Mouse (Mus musculus) midbrain, embryonic 12.5 days (tissue): ENCODE data around the gene Uqcc1. TPM values are rescaled to one million over a fixed set of nuclear protein-coding genes. Genes with fewer than 3 reads are reported as not detected.
A peak's percentile ranks its signal among the peaks of the same experiment; 100 is the strongest.

Experiments used
- ATAC-seq: fragments of 200-750 bp; cut with Nextera tagmentation; 2 replicates; pipeline ENCODE4 v1.8.0; 2017; ENCODE audit warnings: low read depth, moderate TSS enrichment, moderate library complexity; ENCODE audit not compliant: low FRiP score
- H3K27ac ChIP-seq: fragments of 300-500 bp; sonication (generic); replicated peaks from 2 replicates; pipeline ENCODE4 v1.5.1; 2016; ENCODE audit warnings: mild to moderate bottlenecking
- H3K27me3 ChIP-seq: fragments of 300-500 bp; sonication (generic); 2 replicates; pipeline ENCODE4 v1.6.1; 2016; ENCODE audit warnings: mild to moderate bottlenecking
- H3K36me3 ChIP-seq: fragments of 300-500 bp; sonication (generic); 2 replicates; pipeline ENCODE4 v1.6.1; 2016
- H3K4me1 ChIP-seq: fragments of 300-500 bp; sonication (generic); 2 replicates; pipeline ENCODE4 v1.6.1; 2016
- H3K4me2 ChIP-seq: fragments of 300-500 bp; sonication (generic); replicated peaks from 2 replicates; pipeline ENCODE4 v1.6.1; 2016; ENCODE audit warnings: mild to moderate bottlenecking, moderate library complexity
- H3K4me3 ChIP-seq: fragments of 300-500 bp; sonication (generic); 2 replicates; pipeline ENCODE4 v1.5.1; 2016; ENCODE audit warnings: mild to moderate bottlenecking
- H3K9ac ChIP-seq: fragments of 300-500 bp; sonication (generic); replicated peaks from 2 replicates; pipeline ENCODE4 v1.6.1; 2016; ENCODE audit warnings: mild to moderate bottlenecking, moderate library complexity
- H3K9me3 ChIP-seq: fragments of 300-500 bp; sonication (generic); 2 replicates; pipeline ENCODE4 v1.6.1; 2016; ENCODE audit warnings: mild to moderate bottlenecking
- WGBS: fragments of 180-500 bp; shearing (Covaris S2); methylation state at CpG from one replicate; pipeline ENCODE4 v1.1.7; 2016; 5-methylcytosine and 5-hydroxymethylcytosine counted together
- polyA plus RNA-seq: library from polyadenylated mRNA; unstranded; fragments of >200 nt; fragmentation: Nextera tagmentation; extraction: Ambion mirVana; gene quantifications from 2 replicates; pipeline ENCODE4 v1.2.1, GENCODE M21; 2016

Gene Uqcc1
- polyA plus RNA-seq, 1 experiment from 2014 or later: 87.6 TPM

GRCm38 (mm10) chr2:155872486-155872885 lies 57.6 kb downstream of the Uqcc1 start:
- Histone ChIP-seq H3K27ac (no peak overlapping the region), H3K4me3 (no peak overlapping the region), H3K4me2 (no peak overlapping the region), H3K4me1 (no peaks in the 10 kb centered on the region), H3K9ac (no peak overlapping the region), H3K9me3 (no peaks in the 10 kb centered on the region), H3K27me3 (no peaks in the 10 kb centered on the region), H3K36me3 (peaks cover 41% of the 10 kb centered on the region)
- WGBS: 84% methylated on average over 8 of the region's 8 CpGs
- no peak for ATAC-seq

GRCm38 (mm10) chr2:155869772-155870171 lies 60.3 kb downstream of the Uqcc1 start:
- H3K4me3 ChIP-seq: no peak overlapping the region
- WGBS: 86% methylated on average over 5 of the region's 5 CpGs
- no peak for ATAC-seq

GRCm38 (mm10) chr2:155868320-155868719 lies 61.8 kb downstream of the Uqcc1 start:
- Histone ChIP-seq H3K36me3 (peaks cover 11% of the 10 kb centered on the region; the same call in 1 of the 2 replicates), H3K4me1 (0 out of 2 replicates have a peak, but pooled peaks cover 2% of the 10 kb centered on the region), H3K4me2 (no peak overlapping the region), H3K4me3 (no peak overlapping the region), H3K9ac (no peak overlapping the region), H3K27me3 (no peaks in the 10 kb centered on the region), H3K27ac (no peak overlapping the region), H3K9me3 (no peaks in the 10 kb centered on the region)
- no peak for ATAC-seq
- WGBS: 96% methylated on average over 8 of the region's 8 CpGs

More at GRCm38 (mm10) chr2:155869772-155870171, 60.3 kb downstream of the Uqcc1 start:
- Histone ChIP-seq H3K4me2 (no peak overlapping the region), H3K27ac (no peak overlapping the region), H3K36me3 (peaks cover 16% of the 10 kb centered on the region), H3K9ac (no peak overlapping the region), H3K27me3 (no peaks in the 10 kb centered on the region), H3K4me1 (no peaks in the 10 kb centered on the region), H3K9me3 (no peaks in the 10 kb centered on the region)

GRCm38 (mm10) chr2:155863301-155863867 lies 66.7 kb downstream of the Uqcc1 start:
- no peak overlapping the region for H3K9ac ChIP-seq
- H3K27ac ChIP-seq: peak overlapping the region; percentile 8
- H3K9me3 ChIP-seq: no peaks in the 10 kb centered on the region
- no peak overlapping the region for H3K4me2 ChIP-seq
- WGBS: 64% methylated on average over 11 of the region's 11 CpGs
- peaks cover 12% of the 10 kb centered on the region; the same call in 1 of the 2 replicates for H3K4me1 ChIP-seq
- peaks cover 7% of the 10 kb centered on the region; the same call in 1 of the 2 replicates for H3K36me3 ChIP-seq
- no peak overlapping the region for H3K4me3 ChIP-seq
- ATAC-seq: peak; percentile 70
- H3K27me3 ChIP-seq: no peaks in the 10 kb centered on the region

- peak; percentile 87 for ATAC-seq
- H3K4me1 ChIP-seq: peaks cover 12% of the 10 kb centered on the region; the same call in 1 of the 2 replicates
- H3K27me3 ChIP-seq: no peaks in the 10 kb centered on the region
- H3K9ac ChIP-seq: no peak overlapping the region
- H3K36me3 ChIP-seq: 0 out of 2 replicates have a peak, but pooled peaks cover 9% of the 10 kb centered on the region
- H3K9me3 ChIP-seq: no peaks in the 10 kb centered on the region
- no peak overlapping the region for H3K4me2 ChIP-seq
- H3K4me3 ChIP-seq: no peak overlapping the region
- H3K27ac ChIP-seq: peak overlapping the region; percentile 60; the same call in 1 of the 2 replicates
- WGBS: 63% methylated on average over 13 of the region's 13 CpGs
Observed at GRCm38 (mm10) chr2:155862573-155863300, 67.4 kb downstream of the Uqcc1 start.

- Histone ChIP-seq H3K9me3 (no peaks in the 10 kb centered on the region), H3K27me3 (no peaks in the 10 kb centered on the region), H3K36me3 (0 out of 2 replicates have a peak, but pooled peaks cover 20% of the 10 kb centered on the region), H3K4me2 (no peak overlapping the region), H3K27ac (no peak overlapping the region), H3K4me3 (no peak overlapping the region), H3K9ac (no peak overlapping the region), H3K4me1 (peaks cover 12% of the 10 kb centered on the region; the same call in 1 of the 2 replicates)
- 91% methylated on average over 6 of the region's 6 CpGs for WGBS
- ATAC-seq: no peak
Observed at GRCm38 (mm10) chr2:155861581-155861980, 68.5 kb downstream of the Uqcc1 start.

- no peak for ATAC-seq
- 82% methylated on average over 7 of the region's 7 CpGs for WGBS
- H3K4me2 ChIP-seq: no peak overlapping the region
- H3K4me3 ChIP-seq: no peak overlapping the region
- no peak overlapping the region for H3K9ac ChIP-seq
- H3K27me3 ChIP-seq: no peaks in the 10 kb centered on the region
- H3K36me3 ChIP-seq: 0 out of 2 replicates have a peak, but pooled peaks cover 23% of the 10 kb centered on the region
- H3K27ac ChIP-seq: no peak overlapping the region
- H3K9me3 ChIP-seq: no peaks in the 10 kb centered on the region
- H3K4me1 ChIP-seq: peaks cover 12% of the 10 kb centered on the region; the same call in 1 of the 2 replicates
Observed at GRCm38 (mm10) chr2:155860102-155860501, 70.0 kb downstream of the Uqcc1 start.

GRCm38 (mm10) chr2:155852536-155852935 lies 77.6 kb downstream of the Uqcc1 start:
- H3K4me3 ChIP-seq: no peak overlapping the region
- H3K27ac ChIP-seq: no peak overlapping the region
- H3K4me1 ChIP-seq: no peaks in the 10 kb centered on the region
- no peaks in the 10 kb centered on the region for H3K27me3 ChIP-seq
- H3K9me3 ChIP-seq: no peaks in the 10 kb centered on the region
- peaks cover 43% of the 10 kb centered on the region for H3K36me3 ChIP-seq
- WGBS: 85% methylated on average over 5 of the region's 5 CpGs
- ATAC-seq: no peak
- no peak overlapping the region for H3K9ac ChIP-seq
- no peak overlapping the region for H3K4me2 ChIP-seq

GRCm38 (mm10) chr2:155850120-155850519 lies 80.0 kb downstream of the Uqcc1 start:
- no peak overlapping the region for H3K9ac ChIP-seq
- no peaks in the 10 kb centered on the region for H3K4me1 ChIP-seq
- no peaks in the 10 kb centered on the region for H3K9me3 ChIP-seq
- no peak overlapping the region for H3K4me2 ChIP-seq
- H3K36me3 ChIP-seq: peaks cover 51% of the 10 kb centered on the region
- WGBS: 84% methylated on average over 7 of the region's 7 CpGs
- no peak overlapping the region for H3K27ac ChIP-seq
- no peak overlapping the region for H3K4me3 ChIP-seq
- ATAC-seq: no peak
- H3K27me3 ChIP-seq: no peaks in the 10 kb centered on the region

- Histone ChIP-seq H3K9ac (no peak overlapping the region), H3K27ac (no peak overlapping the region), H3K4me3 (no peak overlapping the region), H3K4me2 (no peak overlapping the region), H3K27me3 (no peaks in the 10 kb centered on the region), H3K4me1 (no peaks in the 10 kb centered on the region), H3K36me3 (peaks cover 51% of the 10 kb centered on the region), H3K9me3 (no peaks in the 10 kb centered on the region)
- WGBS: 70% methylated on average over 7 of the region's 7 CpGs
- ATAC-seq: no peak
Observed at GRCm38 (mm10) chr2:155849464-155849863, 80.6 kb downstream of the Uqcc1 start.

GRCm38 (mm10) chr2:155848291-155848690 lies 81.8 kb downstream of the Uqcc1 start:
- Histone ChIP-seq H3K4me3 (no peak overlapping the region), H3K9ac (no peak overlapping the region), H3K4me2 (no peak overlapping the region), H3K36me3 (peaks cover 51% of the 10 kb centered on the region), H3K9me3 (no peaks in the 10 kb centered on the region), H3K27me3 (no peaks in the 10 kb centered on the region), H3K27ac (no peak overlapping the region), H3K4me1 (no peaks in the 10 kb centered on the region)
- WGBS: 37% methylated on average over 6 of the region's 6 CpGs
- no peak for ATAC-seq

GRCm38 (mm10) chr2:155846930-155847329 lies 83.2 kb downstream of the Uqcc1 start:
- no peaks in the 10 kb centered on the region for H3K4me1 ChIP-seq
- H3K9ac ChIP-seq: no peak overlapping the region
- no peak overlapping the region for H3K4me3 ChIP-seq
- no peak overlapping the region for H3K27ac ChIP-seq
- H3K36me3 ChIP-seq: peaks cover 49% of the 10 kb centered on the region
- WGBS: 85% methylated on average over 8 of the region's 8 CpGs
- no peaks in the 10 kb centered on the region for H3K27me3 ChIP-seq
- no peaks in the 10 kb centered on the region for H3K9me3 ChIP-seq
- ATAC-seq: no peak
- no peak overlapping the region for H3K4me2 ChIP-seq
